ENCODE assay signal across 28 mouse cellular contexts in the genomic region with DNA sequence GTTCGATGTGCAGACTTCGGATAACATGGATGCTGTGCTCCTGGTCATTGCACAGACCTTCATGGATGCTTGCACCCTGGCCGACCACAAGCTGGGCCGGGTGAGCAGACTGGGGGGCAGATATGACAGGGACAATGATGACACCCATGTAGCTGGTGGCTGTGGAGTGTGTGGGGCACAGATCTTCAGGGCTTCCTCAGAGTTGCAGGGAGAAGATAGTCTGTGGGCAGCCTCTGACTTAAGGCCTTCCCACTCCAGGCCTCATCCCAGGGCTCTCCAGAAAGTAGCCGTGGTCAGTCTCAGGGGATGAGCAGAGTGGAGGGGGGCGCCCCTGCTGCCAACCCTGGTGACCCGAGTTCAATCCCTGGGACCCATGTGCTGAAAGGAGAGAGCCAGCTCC. TPM values are rescaled to one million over a fixed set of nuclear protein-coding genes. Genes with fewer than 3 reads are reported as not detected.
DNase-seq lines count a peak whose midpoint lies in the region; ATAC-seq and TF ChIP-seq lines count a peak whose summit lies in the region.
"Had no signal": no experiment of that assay in that cellular context is flagged by ENCODE, and none has a peak within 500 bp of the region (broad histone marks: within the 10 kb centered on the region; RNA-seq: fewer than 3 reads in every experiment).

No protein-coding gene starts in this region.

- H3K4me2 ChIP-seq in hindbrain, embryonic 15.5 days, result no peak overlapping the region
- no peak overlapping the region for H3K4me2 ChIP-seq in hindbrain, embryonic 14.5 days (replicated peaks)
- H3K4me2 ChIP-seq in liver, postnatal 0 days (ENCODE audit: low read depth, low read length), result no peak overlapping the region
- H3K4me2 ChIP-seq: embryonic facial prominence, embryonic 12.5 days; forebrain, embryonic 15.5 days; heart, embryonic 15.5 days had no signal

- no peak for TF ChIP-seq CTCF in liver, postnatal 0 days (IDR thresholded peaks at IDR 0.05; ENCODE audit: low read depth)

- no peak overlapping the region for H3K4me3 ChIP-seq in hindbrain, embryonic 15.5 days
- no peak overlapping the region for H3K4me3 ChIP-seq in hindbrain, embryonic 14.5 days (replicated peaks; ENCODE audit: low read length)
- no peak overlapping the region for H3K4me3 ChIP-seq in liver, postnatal 0 days (ENCODE audit: low read depth, low read length)
- H3K4me3 ChIP-seq: embryonic facial prominence, embryonic 12.5 days; forebrain, embryonic 15.5 days; heart, embryonic 10.5 days; heart, embryonic 15.5 days had no signal

- H3K27me3 ChIP-seq in hindbrain, embryonic 15.5 days, result no peaks in the 10 kb centered on the region
- no peaks in the 10 kb centered on the region for H3K27me3 ChIP-seq in hindbrain, embryonic 14.5 days (ENCODE audit: control insufficient read depth, insufficient read depth, low read length)
- H3K27me3 ChIP-seq in liver, postnatal 0 days (ENCODE audit: insufficient read depth, low read length), result no peaks in the 10 kb centered on the region
- H3K27me3 ChIP-seq: embryonic facial prominence, embryonic 12.5 days; forebrain, embryonic 15.5 days; heart, embryonic 15.5 days had no signal

- no peaks in the 10 kb centered on the region for H3K4me1 ChIP-seq in hindbrain, embryonic 15.5 days (replicated peaks)
- no peaks in the 10 kb centered on the region for H3K4me1 ChIP-seq in hindbrain, embryonic 14.5 days (replicated peaks; ENCODE audit: control insufficient read depth, insufficient read depth, low read length)
- no peaks in the 10 kb centered on the region for H3K4me1 ChIP-seq in liver, postnatal 0 days (ENCODE audit: insufficient read depth)
- H3K4me1 ChIP-seq: embryonic facial prominence, embryonic 12.5 days; forebrain, embryonic 15.5 days; heart, embryonic 10.5 days; heart, embryonic 15.5 days had no signal

- H3K36me3 ChIP-seq in hindbrain, embryonic 15.5 days, result peaks cover 90% of the 10 kb centered on the region
- peaks cover 99% of the 10 kb centered on the region for H3K36me3 ChIP-seq in hindbrain, embryonic 14.5 days (replicated peaks; ENCODE audit: control insufficient read depth, insufficient read depth)
- peaks cover 28% of the 10 kb centered on the region for H3K36me3 ChIP-seq in liver, postnatal 0 days (replicated peaks; ENCODE audit: insufficient read depth, low read length)

- peak; percentile 6 for DNase-seq in adrenal gland, adult 8-10 months
- DNase-seq in adrenal gland, postnatal 25 days, result no peak
- DNase-seq in hindbrain, embryonic 14.5 days (ENCODE audit: low spot score), result no peak
- DNase-seq in liver, postnatal 0 days, result peak; percentile 11
- DNase-seq in liver, result no peak
- DNase-seq in adrenal gland, postnatal 4 days (ENCODE audit: low spot score in 2 of 2), result peak; percentile 2
- DNase-seq in lung, adult 18-20 months, result no peak
- DNase-seq: cerebellum, adult 11 months; cerebellum, adult 8-10 months; cerebellum, postnatal 14 days; embryo, embryonic 11 days; gastrocnemius, postnatal 36 days; heart, adult 18-20 months; heart, postnatal 14 days had no signal

- ATAC-seq in hindbrain, embryonic 15.5 days (ENCODE audit: low FRiP score, low read depth), result 0 out of 2 replicates have a peak, but pooled peaks have one; percentile 43
- no peak for ATAC-seq in hindbrain, embryonic 14.5 days (ENCODE audit: low FRiP score)
- ATAC-seq in liver, postnatal 0 days, result no peak
- ATAC-seq: forebrain, embryonic 15.5 days; hindbrain, postnatal 0 days had no signal

- WGBS in hindbrain, embryonic 15.5 days, result 91% methylated on average over 7 of the region's 7 CpGs
- WGBS in hindbrain, embryonic 14.5 days, result 88% methylated on average over 7 of the region's 7 CpGs
- 74% methylated on average over 7 of the region's 7 CpGs for WGBS in liver, postnatal 0 days (ENCODE audit: insufficient replicate concordance)

- no peak for TF ChIP-seq EP300 in liver, postnatal 0 days (IDR thresholded peaks at IDR 0.05; ENCODE audit: low read depth)

- no peak overlapping the region for H3K27ac ChIP-seq in hindbrain, embryonic 15.5 days (replicated peaks)
- H3K27ac ChIP-seq in hindbrain, embryonic 14.5 days, result no peak overlapping the region
- H3K27ac ChIP-seq in liver, postnatal 0 days (ENCODE audit: low read depth), result no peak overlapping the region
- H3K27ac ChIP-seq: embryonic facial prominence, embryonic 12.5 days; forebrain, embryonic 15.5 days; heart, embryonic 10.5 days; heart, embryonic 15.5 days; hindbrain, postnatal 0 days had no signal

- H3K9ac ChIP-seq in hindbrain, embryonic 15.5 days, result no peak overlapping the region
- no peak overlapping the region for H3K9ac ChIP-seq in hindbrain, embryonic 14.5 days
- H3K9ac ChIP-seq in liver, postnatal 0 days (replicated peaks), result no peak overlapping the region
- H3K9ac ChIP-seq: embryonic facial prominence, embryonic 12.5 days; forebrain, embryonic 15.5 days; heart, embryonic 15.5 days had no signal

- no peaks in the 10 kb centered on the region for H3K9me3 ChIP-seq in hindbrain, embryonic 15.5 days
- H3K9me3 ChIP-seq in hindbrain, embryonic 14.5 days (ENCODE audit: control insufficient read depth, low read length), result no peaks in the 10 kb centered on the region
- no peaks in the 10 kb centered on the region for H3K9me3 ChIP-seq in liver, postnatal 0 days (ENCODE audit: low read length)
- H3K9me3 ChIP-seq: embryonic facial prominence, embryonic 12.5 days; forebrain, embryonic 15.5 days; heart, embryonic 10.5 days; heart, embryonic 15.5 days had no signal

RNA-seq across cellular contexts. Expression of a gene that starts 19.7 kb away (rescaled TPM):
- 100 to 1,000 TPM; 128 to 173 (median 140) TPM for total RNA-seq in adrenal gland, adult 8-10 months (2022)
- 122 and 223 TPM in 2 replicates for total RNA-seq in adrenal gland, postnatal 25 days (2021)
- 19.2 and 19.8 TPM in 2 replicates for polyA plus RNA-seq in hindbrain, embryonic 15.5 days (2015; fragmentation: Nextera tagmentation; extraction: Ambion mirVana)
- 14.2 and 16.6 TPM in 2 replicates for polyA plus RNA-seq in hindbrain, embryonic 14.5 days (2014; fragmentation: Nextera tagmentation; extraction: Ambion mirVana)
- polyA plus RNA-seq in liver, postnatal 0 days (2015; fragmentation: Nextera tagmentation; extraction: Ambion mirVana), result 1.9 and 2.2 TPM in 2 replicates
- total RNA-seq in adrenal gland, postnatal 4 days (2021), result 100 to 1,000 TPM; 152 to 161 TPM
- total RNA-seq: MEL had no signal

RNA-seq across cellular contexts. Expression of a gene that starts 32.5 kb away (rescaled TPM):
- 100 to 1,000 TPM; 342 to 453 (median 370) TPM for total RNA-seq in adrenal gland, adult 8-10 months (2022)
- total RNA-seq in adrenal gland, postnatal 25 days (2021), result 370 and 418 TPM in 2 replicates
- 653 and 743 TPM in 2 replicates for polyA plus RNA-seq in hindbrain, embryonic 15.5 days (2015; fragmentation: Nextera tagmentation; extraction: Ambion mirVana)
- polyA plus RNA-seq in hindbrain, embryonic 14.5 days (2014; fragmentation: Nextera tagmentation; extraction: Ambion mirVana), result 710 and 800 TPM in 2 replicates
- polyA plus RNA-seq in liver, postnatal 0 days (2015; fragmentation: Nextera tagmentation; extraction: Ambion mirVana), result 283 and 284 TPM in 2 replicates
- 100 to 1,000 TPM; 375 to 399 TPM for total RNA-seq in adrenal gland, postnatal 4 days (2021)

RNA-seq across cellular contexts. Expression of a gene that starts 32.6 kb away (rescaled TPM):
- total RNA-seq in adrenal gland, adult 8-10 months (2022), result 10 to 100 TPM; 17.3 to 20.0 (median 18.7) TPM
- total RNA-seq in adrenal gland, postnatal 25 days (2021), result 15.7 and 21.0 TPM in 2 replicates
- 12.3 and 13.1 TPM in 2 replicates for polyA plus RNA-seq in hindbrain, embryonic 15.5 days (2015; fragmentation: Nextera tagmentation; extraction: Ambion mirVana)
- polyA plus RNA-seq in hindbrain, embryonic 14.5 days (2014; fragmentation: Nextera tagmentation; extraction: Ambion mirVana), result 11.2 and 11.3 TPM in 2 replicates
- 8.9 and 9.1 TPM in 2 replicates for polyA plus RNA-seq in liver, postnatal 0 days (2015; fragmentation: Nextera tagmentation; extraction: Ambion mirVana)
- 10 to 100 TPM; 17.3 to 18.5 TPM for total RNA-seq in adrenal gland, postnatal 4 days (2021)

RNA-seq across cellular contexts. Expression of a gene that starts 40.9 kb away (rescaled TPM):
- 10 to 100 TPM; 16.3 to 27.7 (median 22.2) TPM for total RNA-seq in adrenal gland, adult 8-10 months (2022)
- 18.1 and 20.5 TPM in 2 replicates for total RNA-seq in adrenal gland, postnatal 25 days (2021)
- 30.5 and 30.9 TPM in 2 replicates for polyA plus RNA-seq in hindbrain, embryonic 15.5 days (2015; fragmentation: Nextera tagmentation; extraction: Ambion mirVana)
- 29.0 and 29.8 TPM in 2 replicates for polyA plus RNA-seq in hindbrain, embryonic 14.5 days (2014; fragmentation: Nextera tagmentation; extraction: Ambion mirVana)
- polyA plus RNA-seq in liver, postnatal 0 days (2015; fragmentation: Nextera tagmentation; extraction: Ambion mirVana), result 6.1 and 6.7 TPM in 2 replicates
- 10 to 100 TPM; 20.7 to 21.3 TPM for total RNA-seq in adrenal gland, postnatal 4 days (2021)

RNA-seq across cellular contexts. Expression of a gene that starts 47.0 kb away (rescaled TPM):
- not detected for total RNA-seq in adrenal gland, adult 8-10 months (2022)
- not detected in 2 replicates for total RNA-seq in adrenal gland, postnatal 25 days (2021)
- not detected in 2 replicates for polyA plus RNA-seq in hindbrain, embryonic 15.5 days (2015; fragmentation: Nextera tagmentation; extraction: Ambion mirVana)
- not detected in 2 replicates for polyA plus RNA-seq in hindbrain, embryonic 14.5 days (2014; fragmentation: Nextera tagmentation; extraction: Ambion mirVana)
- polyA plus RNA-seq in liver, postnatal 0 days (2015; fragmentation: Nextera tagmentation; extraction: Ambion mirVana), result not detected in 2 replicates
- total RNA-seq in adrenal gland, postnatal 4 days (2021), result not detected
- total RNA-seq: common myeloid progenitor, adult 5-6 weeks; gastrocnemius, adult 8-10 months; gastrocnemius, postnatal 36 days; heart, adult 18-20 months; heart, postnatal 14 days; hematopoietic stem cell, adult 5-6 weeks; hindbrain, postnatal 0 days; MEL had no signal
- polyA plus RNA-seq: brain, embryonic 14.5 days; C2C12; embryonic facial prominence, embryonic 12.5 days; forebrain, embryonic 11.5 days; forebrain, embryonic 15.5 days; heart, embryonic 10.5 days; heart, embryonic 15.5 days; hindbrain, postnatal 0 days; intestine, embryonic 14.5 days had no signal

Comparison
In these comparisons a context has a peak if more than half of its experiments do, and no peak if none do; other contexts are left out.
1. DNase-seq: peak in adrenal gland, adult 8-10 months (single experiment), liver, postnatal 0 days (single experiment) and adrenal gland, postnatal 4 days (2 of 2); none in adrenal gland, postnatal 25 days (single experiment), hindbrain, embryonic 14.5 days (single experiment), liver (single experiment) and lung, adult 18-20 months (0 of 2).